Mouse (Mus musculus) liver, embryonic 14.5 days (tissue): ENCODE measurements around the gene Fasn.

ENCODE experiments used
- CTCF ChIP-seq: IDR thresholded peaks from 2 replicates; pipeline ENCODE4 v1.5.1; 2016; ENCODE audit warnings: antibody characterized with exemption, low read depth, control low read depth
- EP300 ChIP-seq: IDR thresholded peaks from 2 replicates; pipeline ENCODE4 v1.6.1; 2016; ENCODE audit warnings: antibody characterized with exemption, low read depth

DNA sequence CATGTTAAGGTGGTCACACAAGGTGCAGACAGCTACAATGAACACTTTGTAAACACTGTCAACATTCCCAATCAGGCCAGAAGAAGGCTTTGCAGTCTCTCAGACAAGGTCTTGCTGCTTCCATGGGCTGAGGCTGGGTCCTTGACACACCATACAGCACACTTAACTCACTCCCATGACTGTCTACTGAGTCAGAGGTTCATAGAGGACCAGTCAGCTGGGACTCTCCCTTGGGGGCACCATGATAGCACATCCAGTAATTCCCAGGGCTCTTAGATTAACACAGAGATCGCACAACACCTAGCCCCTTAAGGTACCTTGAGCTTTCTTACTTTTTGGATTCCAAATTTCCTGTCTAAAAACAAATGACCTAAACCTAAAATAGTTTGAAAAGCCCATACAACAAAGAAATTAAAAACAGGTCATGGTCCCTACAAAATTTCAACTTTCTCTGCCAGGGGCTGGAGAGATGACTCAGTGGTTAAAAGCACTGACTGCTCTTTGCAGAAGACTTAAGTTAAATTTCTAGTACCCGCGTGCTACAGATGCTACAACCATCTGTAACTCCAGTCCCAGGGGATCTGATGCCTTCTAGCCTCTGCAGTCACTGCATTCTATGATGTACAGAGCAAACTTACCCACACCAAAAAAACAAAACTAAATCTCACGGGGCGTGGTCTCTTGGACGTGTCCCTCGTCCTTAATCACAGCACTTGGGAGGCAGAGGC lies 50.7 kb downstream of the Fasn start:
- no peak for TF ChIP-seq EP300
- no peak for TF ChIP-seq CTCF
